Mouse (Mus musculus) small intestine, adult 2 months (tissue): ENCODE results near the gene 4932438A13Rik.

ENCODE experiments used
- CTCF ChIP-seq: fragments of 200-500 bp; IDR thresholded peaks from 2 replicates; pipeline ENCODE4 v1.5.1; 2012; ENCODE audit warnings: low read depth, mild to moderate bottlenecking, control low read depth, inconsistent platforms, low read length, moderate library complexity, mixed read lengths; ENCODE audit not compliant: insufficient replicate concordance, insufficient read length; ENCODE audit errors: extremely low read depth
- POLR2A ChIP-seq: fragments of 200-500 bp; IDR thresholded peaks from 2 replicates; pipeline ENCODE4 v1.6.1; 2012; ENCODE audit warnings: low read depth, mild to moderate bottlenecking, control low read depth, inconsistent platforms, low read length, moderate library complexity

DNA sequence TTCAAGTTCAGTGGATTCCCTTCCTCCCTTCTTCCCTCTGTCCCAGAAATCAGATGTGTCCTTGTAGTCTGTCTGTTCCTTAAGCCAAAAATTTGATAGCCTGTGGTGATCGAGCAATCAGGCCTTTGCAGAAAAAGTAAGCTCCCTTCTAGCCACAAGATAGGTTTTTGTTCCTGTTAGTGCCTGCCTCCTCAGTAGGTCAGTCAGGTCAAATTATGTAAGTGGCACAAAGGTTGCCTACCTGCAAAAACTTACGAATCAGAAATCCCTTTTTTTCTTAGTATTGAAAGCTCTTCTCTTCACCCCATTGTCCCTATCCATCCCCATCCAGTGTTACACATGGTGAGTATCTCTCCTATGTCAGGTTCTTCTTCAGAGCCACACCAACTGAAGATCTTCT lies 54.9 kb downstream of the 4932438A13Rik start:
- TF ChIP-seq CTCF (no peak), POLR2A (no peak)
